In the genomic region with DNA sequence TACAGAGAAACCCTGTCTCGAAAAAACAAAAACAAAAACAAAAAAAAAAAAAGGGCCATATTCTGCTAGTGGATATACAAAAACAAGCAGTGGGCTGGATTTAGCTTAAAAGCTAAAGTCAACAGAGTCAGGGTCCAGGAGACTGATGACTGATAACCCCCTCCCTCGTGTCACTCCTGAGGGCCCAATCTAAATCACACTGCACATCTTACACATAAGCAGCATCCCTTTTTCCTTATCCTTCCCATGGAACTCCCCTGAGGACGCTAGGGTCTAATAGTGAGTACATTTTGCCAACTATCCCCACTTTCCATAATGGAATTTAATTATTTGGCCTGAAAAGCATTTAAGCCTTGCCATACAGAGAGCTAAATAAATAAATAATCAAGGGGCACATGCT, we compare ENCODE assay signal across 24 mouse cellular contexts.
"Had no signal": no experiment of that assay in that cellular context is flagged by ENCODE, and none has a peak within 500 bp of the region (broad histone marks: within the 10 kb centered on the region; RNA-seq: fewer than 3 reads in every experiment).

No protein-coding gene starts in this region.

- H3K9me3 ChIP-seq: heart, embryonic 15.5 days; kidney, embryonic 15.5 days; limb, embryonic 10.5 days had no signal

- H3K4me3 ChIP-seq: heart, adult 2 months; heart, embryonic 13.5 days; heart, embryonic 15.5 days; kidney, embryonic 15.5 days; left cerebral cortex, adult 2 months; limb, embryonic 10.5 days; limb, embryonic 12.5 days had no signal

- H3K27me3 ChIP-seq: heart, embryonic 13.5 days; heart, embryonic 15.5 days; kidney, embryonic 15.5 days; limb, embryonic 12.5 days had no signal

- H3K4me1 ChIP-seq: heart, embryonic 13.5 days; heart, embryonic 15.5 days had no signal

- ATAC-seq: forebrain, postnatal 0 days; hindbrain, postnatal 0 days; intestine, embryonic 16.5 days had no signal

- H3K36me3 ChIP-seq: heart, embryonic 13.5 days; heart, embryonic 15.5 days; kidney, embryonic 15.5 days; limb, embryonic 10.5 days; limb, embryonic 12.5 days had no signal

- DNase-seq: forebrain, postnatal 0 days; gastrocnemius, postnatal 14 days; gastrocnemius, postnatal 36 days; heart, adult 11 months; heart, adult 2 months; heart, postnatal 14 days; heart, postnatal 36 days; kidney, adult 11 months; kidney, adult 2 months; kidney, adult 9 months; kidney, postnatal 14 days; kidney, postnatal 36 days; liver had no signal

- H3K4me2 ChIP-seq: heart, embryonic 11.5 days; heart, embryonic 13.5 days; heart, embryonic 15.5 days; kidney, embryonic 15.5 days; limb, embryonic 12.5 days; liver, embryonic 11.5 days had no signal

- H3K27ac ChIP-seq: heart, adult 2 months; heart, embryonic 13.5 days; heart, embryonic 15.5 days; hindbrain, postnatal 0 days; kidney, embryonic 15.5 days; kidney, postnatal 0 days; left cerebral cortex, adult 2 months; limb, embryonic 10.5 days; limb, embryonic 12.5 days had no signal

- H3K9ac ChIP-seq: forebrain, postnatal 0 days; heart, embryonic 13.5 days; heart, embryonic 15.5 days; kidney, embryonic 15.5 days; limb, embryonic 12.5 days had no signal
